Mouse (Mus musculus) embryo, embryonic 11.5 days (tissue): ENCODE results near the gene 4930455H04Rik.
A peak's percentile ranks its signal among the peaks of the same experiment; 100 is the strongest.

Source experiments
- DNase-seq: peaks from one replicate; pipeline ENCODE4 v3.0.0-alpha.2; 2012; ENCODE audit warnings: low read depth, low spot score

The 4930455H04Rik gene

GRCm38 (mm10) chr3:116966800-116967199 is 1.3 kb upstream of the 4930455H04Rik start:
- DNase-seq = no peak

- no peak for DNase-seq
These were observed 631 bp upstream of the 4930455H04Rik start for GRCm38 (mm10) chr3:116967436-116967835.

GRCm38 (mm10) chr3:116968540-116968997 is 502 bp downstream of the 4930455H04Rik start, which contains the start of gene Palmd:
Gene Palmd (minus strand): TSS chr3:116968987.
- peak; percentile 19 for DNase-seq

GRCm38 (mm10) chr3:116969003-116969402 is 936 bp downstream of the 4930455H04Rik start:
- DNase-seq = no peak

GRCm38 (mm10) chr3:116969786-116970185 is 1.7 kb downstream of the 4930455H04Rik start:
- DNase-seq = no peak

GRCm38 (mm10) chr3:116981811-116982575 is 13.9 kb downstream of the 4930455H04Rik start:
- no peak for DNase-seq

- DNase-seq = no peak
These were observed 17.0 kb downstream of the 4930455H04Rik start for GRCm38 (mm10) chr3:116985042-116985455.

- no peak for DNase-seq
These were observed 17.7 kb downstream of the 4930455H04Rik start for GRCm38 (mm10) chr3:116985741-116986140.

GRCm38 (mm10) chr3:116986451-116986850 is 18.4 kb downstream of the 4930455H04Rik start:
- no peak for DNase-seq

GRCm38 (mm10) chr3:116988221-116988620 is 20.2 kb downstream of the 4930455H04Rik start:
- DNase-seq = no peak

- DNase-seq = no peak
These were observed 23.1 kb downstream of the 4930455H04Rik start for GRCm38 (mm10) chr3:116991180-116991579.

GRCm38 (mm10) chr3:116993011-116993410 is 24.9 kb downstream of the 4930455H04Rik start:
- no peak for DNase-seq

GRCm38 (mm10) chr3:117001686-117002485 is 33.8 kb downstream of the 4930455H04Rik start:
- no peak for DNase-seq

- no peak for DNase-seq
These were observed 35.3 kb downstream of the 4930455H04Rik start for GRCm38 (mm10) chr3:117003379-117003778.

- no peak for DNase-seq
These were observed 38.6 kb downstream of the 4930455H04Rik start for GRCm38 (mm10) chr3:117006636-117007035.

GRCm38 (mm10) chr3:117007340-117007739 is 39.3 kb downstream of the 4930455H04Rik start:
- DNase-seq = no peak

GRCm38 (mm10) chr3:117010182-117010581 is 42.1 kb downstream of the 4930455H04Rik start:
- no peak for DNase-seq

- no peak for DNase-seq
These were observed 52.3 kb downstream of the 4930455H04Rik start for GRCm38 (mm10) chr3:117020319-117020718.

- DNase-seq = no peak
These were observed 53.8 kb downstream of the 4930455H04Rik start for GRCm38 (mm10) chr3:117021907-117022306.

- DNase-seq = no peak
These were observed 56.0 kb downstream of the 4930455H04Rik start for GRCm38 (mm10) chr3:117024111-117024510.

- DNase-seq = no peak
These were observed 56.5 kb downstream of the 4930455H04Rik start for GRCm38 (mm10) chr3:117024557-117024956.

- no peak for DNase-seq
These were observed 57.4 kb downstream of the 4930455H04Rik start for GRCm38 (mm10) chr3:117025421-117025820.
